Mouse (Mus musculus): ENCODE results near the gene Miga2. TPM values are rescaled to one million over a fixed set of nuclear protein-coding genes. Genes with fewer than 3 reads are reported as not detected.

The Miga2 gene
- 19.1 and 21.3 TPM in 2 replicates for polyA plus RNA-seq (2021; fragmentation: Nextera tagmentation)
- long read RNA-seq, experiment 1, transcript Miga2-201 (16 exons, 3,381 nt), result major isoform, 13 of 38 reads
- long read RNA-seq, experiment 1, partial matches to known transcripts, result 14 of 38 reads
- long read RNA-seq, experiment 1, other reads (novel, unspliced or antisense), result 6 of 38 reads
- long read RNA-seq, experiment 2, transcript Miga2-202 (16 exons, 3,586 nt), result minor isoform, 18 of 273 reads
- long read RNA-seq, experiment 2, transcript Miga2-208 (11 exons, 2,196 nt), result minor isoform, 9 of 273 reads
- long read RNA-seq, experiment 2, transcript Miga2-201 (16 exons, 3,381 nt), result major isoform, 153 of 273 reads
- long read RNA-seq, experiment 2, partial matches to known transcripts, result 39 of 273 reads
- long read RNA-seq, experiment 2, other reads (novel, unspliced or antisense), result 54 of 273 reads

GRCm38 (mm10) chr2:30363773-30364650 lies at the start of gene Miga2:
Miga2 (plus strand) TSS chr2:30364233.

GRCm38 (mm10) chr2:30358533-30359531 lies 5.2 kb upstream of the Miga2 start, which contains the start of gene Sh3glb2:
Sh3glb2 (minus strand) TSS chr2:30359337.

GRCm38 (mm10) chr2:30392114-30392576 lies 28.1 kb downstream of the Miga2 start, which contains the start of gene Dolpp1:
Dolpp1 (plus strand) TSS chr2:30392254.

DNA sequence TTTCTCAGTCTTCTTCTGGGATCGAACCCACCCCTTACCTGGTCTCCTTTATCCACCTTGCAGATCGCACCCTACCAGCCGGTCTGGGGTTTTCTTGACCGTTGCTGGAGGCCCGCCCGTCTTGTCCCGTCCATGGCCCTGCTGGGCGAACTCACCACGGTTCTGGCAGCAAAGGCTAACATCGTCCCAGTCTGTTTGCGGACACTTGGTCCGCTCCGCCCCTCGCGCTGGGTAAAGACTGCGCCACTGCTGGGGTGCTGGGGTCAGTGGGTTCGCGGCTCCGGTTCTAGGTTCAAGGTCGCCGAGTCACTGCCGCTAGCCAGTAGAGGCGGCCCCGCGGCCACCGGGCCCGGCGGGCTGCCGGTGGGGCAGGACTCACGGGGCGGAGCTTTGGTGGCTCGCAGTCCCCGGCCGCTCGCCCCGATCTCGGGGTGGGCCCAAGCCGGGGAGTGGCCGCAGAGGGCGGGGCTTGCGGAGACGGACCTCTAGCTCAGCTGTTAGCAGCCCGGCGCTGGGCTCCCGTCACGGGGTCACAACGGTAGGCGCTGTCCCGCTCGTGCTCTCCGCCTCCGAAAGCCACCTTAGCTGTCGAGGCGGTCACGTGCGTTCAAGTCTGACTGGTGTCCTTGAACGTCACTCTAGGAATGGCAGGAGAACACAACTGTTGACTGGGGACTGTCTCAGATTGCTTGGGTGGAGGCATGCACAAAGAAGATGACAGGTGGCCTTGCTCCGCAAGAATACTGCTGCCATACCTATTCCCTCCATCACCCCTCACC lies 51.3 kb downstream of the Miga2 start, which contains the start of gene Crat:
TSS of gene Crat (minus strand) at position 657 of the 779 bp plus-strand sequence.

GRCm38 (mm10) chr2:30415936-30416648 lies 52.1 kb downstream of the Miga2 start, which contains the start of gene Ptpa:
Ptpa (plus strand) TSS chr2:30416039.

Small RNA genes within 50 kb of the gene (microRNA-seq; reads per million reads assigned to microRNA genes)
- gene Gm47292, result not detected

Other genes starting within 250 kb of the Miga2 start
- 13.4 and 14.0 TPM in 2 replicates for gene Zer1, start 239.6 kb upstream of the Miga2 start, polyA plus RNA-seq (2021; fragmentation: Nextera tagmentation)
- 19.4 and 23.7 TPM in 2 replicates for gene Tbc1d13, start 230.5 kb upstream of the Miga2 start, polyA plus RNA-seq (2021; fragmentation: Nextera tagmentation)
- 28.5 and 35.1 TPM in 2 replicates for gene Endog, start 192.7 kb upstream of the Miga2 start, polyA plus RNA-seq (2021; fragmentation: Nextera tagmentation)
- gene Spout1, start 185.8 kb upstream of the Miga2 start, polyA plus RNA-seq (2021; fragmentation: Nextera tagmentation), result 29.8 and 30.8 TPM in 2 replicates
- gene Kyat1, start 158.4 kb upstream of the Miga2 start, polyA plus RNA-seq (2021; fragmentation: Nextera tagmentation), result 8.4 and 9.9 TPM in 2 replicates
- gene Lrrc8a, start 126.5 kb upstream of the Miga2 start, polyA plus RNA-seq (2021; fragmentation: Nextera tagmentation), result 31.1 and 48.4 TPM in 2 replicates
- 0.04 TPM in 1 of 2 replicates, not detected in the other for gene Gm28035, start 123.7 kb upstream of the Miga2 start, polyA plus RNA-seq (2021; fragmentation: Nextera tagmentation)
- gene Phyhd1, start 98.0 kb upstream of the Miga2 start, polyA plus RNA-seq (2021; fragmentation: Nextera tagmentation), result 16.4 and 17.1 TPM in 2 replicates
- not detected in 2 replicates for gene Gm28038, start 83.2 kb upstream of the Miga2 start, polyA plus RNA-seq (2021; fragmentation: Nextera tagmentation)
- 29.1 and 29.6 TPM in 2 replicates for gene Dolk, start 77.9 kb upstream of the Miga2 start, polyA plus RNA-seq (2021; fragmentation: Nextera tagmentation)
- gene Nup188, start 77.8 kb upstream of the Miga2 start, polyA plus RNA-seq (2021; fragmentation: Nextera tagmentation), result 7.1 and 10.8 TPM in 2 replicates
- gene Sh3glb2, start 4.9 kb upstream of the Miga2 start, polyA plus RNA-seq (2021; fragmentation: Nextera tagmentation), result 199 and 210 TPM in 2 replicates
- gene Dolpp1, start 28.0 kb downstream of the Miga2 start, polyA plus RNA-seq (2021; fragmentation: Nextera tagmentation), result 15.4 and 15.9 TPM in 2 replicates
- gene Crat, start 51.6 kb downstream of the Miga2 start, polyA plus RNA-seq (2021; fragmentation: Nextera tagmentation), result 28.3 and 28.4 TPM in 2 replicates
- gene Ptpa, start 51.8 kb downstream of the Miga2 start, polyA plus RNA-seq (2021; fragmentation: Nextera tagmentation), result 139 and 193 TPM in 2 replicates
- gene Ier5l, start 110.0 kb downstream of the Miga2 start, polyA plus RNA-seq (2021; fragmentation: Nextera tagmentation), result 2.9 and 4.1 TPM in 2 replicates
- 7.0 and 9.1 TPM in 2 replicates for gene Cstad, start 230.8 kb downstream of the Miga2 start, polyA plus RNA-seq (2021; fragmentation: Nextera tagmentation)